Mouse (Mus musculus) heart, embryonic 15.5 days (tissue): ENCODE data around the gene Gm20815. TPM values are rescaled to one million over a fixed set of nuclear protein-coding genes. Genes with fewer than 3 reads are reported as not detected.
"Not testable (repeated sequence)": the region's sequence is repeated elsewhere in the genome, so short reads cannot be mapped to it uniquely, and the experiment has no call there.

Experiments used
- ATAC-seq: fragments of 200-750 bp; cut with Nextera tagmentation; replicated peaks from 2 replicates; pipeline ENCODE4 v1.8.0; 2017; ENCODE audit warnings: low read depth, moderate TSS enrichment; ENCODE audit not compliant: insufficient number of reproducible peaks, insufficient read depth, low FRiP score
- H3K27ac ChIP-seq: fragments of 300-500 bp; sonication (generic); 2 replicates; pipeline ENCODE4 v1.5.1; 2015; ENCODE audit warnings: mild to moderate bottlenecking, inconsistent platforms
- H3K27me3 ChIP-seq: fragments of 300-500 bp; sonication (generic); 2 replicates; pipeline ENCODE4 v1.6.1; 2015; ENCODE audit warnings: inconsistent platforms
- H3K36me3 ChIP-seq: fragments of 300-500 bp; sonication (generic); 2 replicates; pipeline ENCODE4 v1.6.1; 2015; ENCODE audit warnings: mild to moderate bottlenecking, inconsistent platforms
- H3K4me1 ChIP-seq: fragments of 300-500 bp; sonication (generic); replicated peaks from 2 replicates; pipeline ENCODE4 v1.6.1; 2015; ENCODE audit warnings: inconsistent platforms
- H3K4me2 ChIP-seq: fragments of 300-500 bp; sonication (generic); 2 replicates; pipeline ENCODE4 v1.6.1; 2015; ENCODE audit warnings: inconsistent platforms, mild to moderate bottlenecking, moderate library complexity
- H3K4me3 ChIP-seq: fragments of 300-500 bp; sonication (generic); 2 replicates; pipeline ENCODE4 v1.5.1; 2015; ENCODE audit warnings: mild to moderate bottlenecking, inconsistent platforms
- H3K9ac ChIP-seq: fragments of 300-500 bp; sonication (generic); 2 replicates; pipeline ENCODE4 v1.6.1; 2015; ENCODE audit warnings: mild to moderate bottlenecking, inconsistent platforms
- H3K9me3 ChIP-seq: fragments of 300-500 bp; sonication (generic); replicated peaks from 2 replicates; pipeline ENCODE4 v1.6.1; 2016; ENCODE audit warnings: inconsistent platforms
- WGBS: fragments of 180-500 bp; shearing (Covaris S2); methylation state at CpG from one replicate; pipeline ENCODE4 v1.1.7; 2015; ENCODE audit warnings: mixed read lengths; 5-methylcytosine and 5-hydroxymethylcytosine counted together
- polyA plus RNA-seq: library from polyadenylated mRNA; unstranded; fragments of >200 nt; fragmentation: Nextera tagmentation; extraction: Ambion mirVana; gene quantifications from 2 replicates; pipeline ENCODE4 v1.2.1, GENCODE M21; 2015

The Gm20815 gene
- not detected in 2 replicates for polyA plus RNA-seq

DNA sequence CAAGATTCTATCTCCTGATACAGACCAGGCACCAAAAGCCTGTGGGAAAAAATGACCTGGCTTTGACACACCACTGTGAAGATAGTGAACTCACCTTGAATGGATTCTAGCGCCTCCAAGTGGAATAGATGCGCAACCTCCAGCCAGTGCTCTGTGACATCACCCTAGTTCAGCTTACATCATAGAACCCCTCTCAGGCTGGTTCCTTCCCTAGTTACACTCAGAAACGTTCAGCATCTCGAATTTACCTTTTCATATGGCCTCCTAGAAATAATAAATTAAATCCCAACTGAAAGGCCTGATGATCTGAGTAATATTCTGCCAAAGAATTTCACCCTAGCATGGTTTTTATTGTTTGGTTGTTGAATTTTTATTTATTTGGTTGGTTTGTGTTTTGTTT is at the start of gene Gm20815:
Gene Gm20815 (minus strand): TSS at position 101 of the 400 bp plus-strand sequence.
- not testable (repeated sequence) for H3K4me3 ChIP-seq, H3K36me3 ChIP-seq, H3K9ac ChIP-seq, H3K4me2 ChIP-seq, H3K4me1 ChIP-seq, H3K27me3 ChIP-seq, ATAC-seq, H3K9me3 ChIP-seq, H3K27ac ChIP-seq
- no CpG with 5 or more reads among the region's 4 CpGs for WGBS
